1 mouse cellular context compared by ENCODE assay signal in the genomic region with DNA sequence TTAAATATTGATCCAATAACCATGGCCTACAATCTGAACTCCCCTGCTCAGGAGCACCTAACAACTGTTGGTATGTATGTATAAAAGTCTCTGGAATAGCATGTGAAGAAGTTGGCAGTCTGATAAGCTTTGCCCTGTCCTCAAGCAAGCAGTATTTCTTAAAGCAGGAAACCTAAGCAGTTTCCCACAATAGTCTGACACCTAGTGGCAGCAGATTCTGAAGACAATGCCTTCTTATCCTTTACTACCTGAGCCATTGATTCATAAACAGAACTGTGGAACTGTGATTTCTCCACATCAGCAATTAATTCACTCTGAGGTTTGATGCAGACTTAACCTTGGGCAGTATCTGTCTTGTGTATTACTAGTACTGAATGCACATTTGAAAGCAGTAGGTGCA.
TF ChIP-seq lines count a peak whose summit lies in the region.

No protein-coding gene starts in this region.

TF ChIP-seq in CH12.LX, 34 proteins besides CTCF, POLR2A, EP300 and RAD21:
- TF ChIP-seq ZMIZ1 (IDR thresholded peaks at IDR 0.05; ENCODE audit: low read depth, low read length) (no peak), UBTF (IDR thresholded peaks at IDR 0.05; ENCODE audit: low read depth, low read length) (no peak), MAFK (IDR thresholded peaks at IDR 0.05; ENCODE audit: insufficient replicate concordance, low read length) (peak; percentile 40; the same call in 1 of the 2 replicates), ZC3H11A (IDR thresholded peaks at IDR 0.05; ENCODE audit: low read depth, low read length) (peak; percentile 27; the same call in 1 of the 2 replicates), MAX (IDR thresholded peaks at IDR 0.05; ENCODE audit: low read length) (no peak), POLR2AphosphoS2 (IDR thresholded peaks at IDR 0.05; ENCODE audit: low read depth, low read length) (no peak), SMC3 (IDR thresholded peaks at IDR 0.05; ENCODE audit: low read depth, low read length) (peak; percentile 89), PAX5 (IDR thresholded peaks at IDR 0.05; ENCODE audit: low read length) (no peak), HCFC1 (IDR thresholded peaks at IDR 0.05; ENCODE audit: low read depth, low read length) (no peak), MXI1 (IDR thresholded peaks at IDR 0.05; ENCODE audit: low read depth, low read length) (no peak), NELFE (IDR thresholded peaks at IDR 0.05; ENCODE audit: low read depth, low read length) (no peak)
